Mouse (Mus musculus) CH12.LX (cell line): Measurements from ENCODE around the gene Mamdc4.

Source experiments
- CTCF ChIP-seq, 2 experiments: IDR thresholded peaks in 1 of 2; conservative IDR thresholded peaks in 1 of 2; 2 replicates each; pipeline ENCODE4 v1.5.1; 2011 to 2012; ENCODE audit warnings: low read depth in 2 of 2, low read length in 2 of 2, improper control_type of control experiment in 1 of 2, inconsistent platforms in 1 of 2, mild to moderate bottlenecking in 1 of 2, moderate library complexity in 1 of 2
- EP300 ChIP-seq: IDR thresholded peaks from 2 replicates; pipeline ENCODE4 v1.6.1; 2011; ENCODE audit warnings: low read length, improper control_type of control experiment

GRCm38 (mm10) chr2:25598749-25599148 is 24.1 kb upstream of the Mamdc4 start:
- TF ChIP-seq CTCF (conservative IDR thresholded peaks at IDR 0.05 in 1 of 2, IDR thresholded peaks at IDR 0.05 in 1 of 2; ENCODE audit: low read depth in 2 of 2, low read length in 2 of 2) (no peak), EP300 (no peak)
